Comparison of ENCODE assay signal across 11 mouse cellular contexts in genomic region chr8:84339867-84340266, GRCm38 (mm10).
"Had no signal": no experiment of that assay in that cellular context is flagged by ENCODE, and none has a peak within 500 bp of the region (broad histone marks: within the 10 kb centered on the region; RNA-seq: fewer than 3 reads in every experiment).

No protein-coding gene starts in this region.

- H3K36me3 ChIP-seq: limb, embryonic 10.5 days; liver, embryonic 15.5 days; midbrain, embryonic 15.5 days; neural tube, embryonic 12.5 days; stomach, embryonic 15.5 days had no signal

- H3K4me3 ChIP-seq: limb, embryonic 10.5 days; liver, embryonic 15.5 days; midbrain, embryonic 15.5 days; neural tube, embryonic 12.5 days; stomach, embryonic 15.5 days had no signal

- ATAC-seq: midbrain, embryonic 15.5 days had no signal

- H3K27ac ChIP-seq: limb, embryonic 10.5 days; liver, embryonic 15.5 days; macrophage; midbrain, embryonic 15.5 days; neural tube, embryonic 12.5 days; stomach, embryonic 15.5 days had no signal

- H3K9me3 ChIP-seq: limb, embryonic 10.5 days; liver, embryonic 15.5 days; midbrain, embryonic 15.5 days; neural tube, embryonic 12.5 days; stomach, embryonic 15.5 days had no signal

- H3K4me2 ChIP-seq: liver, embryonic 11.5 days; liver, embryonic 15.5 days; lung, embryonic 14.5 days; midbrain, embryonic 11.5 days; midbrain, embryonic 15.5 days; neural tube, embryonic 12.5 days; stomach, embryonic 15.5 days had no signal

- H3K9ac ChIP-seq: liver, embryonic 15.5 days; lung, embryonic 14.5 days; midbrain, embryonic 15.5 days; neural tube, embryonic 12.5 days; stomach, embryonic 15.5 days had no signal

- H3K4me1 ChIP-seq: liver, embryonic 15.5 days; stomach, embryonic 15.5 days had no signal

- DNase-seq: kidney, postnatal 10 days; lung, embryonic 14.5 days; lung, postnatal 10 days had no signal
